Mouse (Mus musculus) spleen, adult 2 months (tissue): Measurements from ENCODE around the gene Orc1.

Experiments
- CTCF ChIP-seq: fragments of 200-500 bp; IDR thresholded peaks from 2 replicates; pipeline ENCODE4 v1.5.1; 2011; ENCODE audit warnings: mild to moderate bottlenecking, inconsistent platforms; ENCODE audit not compliant: insufficient read depth, insufficient read length, insufficient replicate concordance; ENCODE audit errors: extremely low read depth
- POLR2A ChIP-seq: fragments of 200-500 bp; IDR thresholded peaks from 2 replicates; pipeline ENCODE4 v1.6.1; 2011; ENCODE audit warnings: low read depth, low read length, inconsistent platforms

- TF ChIP-seq CTCF = no peak
- no peak for TF ChIP-seq POLR2A
Observed at GRCm38 (mm10) chr4:108635101-108635500, 55.9 kb downstream of the Orc1 start.
